In the genomic region with DNA sequence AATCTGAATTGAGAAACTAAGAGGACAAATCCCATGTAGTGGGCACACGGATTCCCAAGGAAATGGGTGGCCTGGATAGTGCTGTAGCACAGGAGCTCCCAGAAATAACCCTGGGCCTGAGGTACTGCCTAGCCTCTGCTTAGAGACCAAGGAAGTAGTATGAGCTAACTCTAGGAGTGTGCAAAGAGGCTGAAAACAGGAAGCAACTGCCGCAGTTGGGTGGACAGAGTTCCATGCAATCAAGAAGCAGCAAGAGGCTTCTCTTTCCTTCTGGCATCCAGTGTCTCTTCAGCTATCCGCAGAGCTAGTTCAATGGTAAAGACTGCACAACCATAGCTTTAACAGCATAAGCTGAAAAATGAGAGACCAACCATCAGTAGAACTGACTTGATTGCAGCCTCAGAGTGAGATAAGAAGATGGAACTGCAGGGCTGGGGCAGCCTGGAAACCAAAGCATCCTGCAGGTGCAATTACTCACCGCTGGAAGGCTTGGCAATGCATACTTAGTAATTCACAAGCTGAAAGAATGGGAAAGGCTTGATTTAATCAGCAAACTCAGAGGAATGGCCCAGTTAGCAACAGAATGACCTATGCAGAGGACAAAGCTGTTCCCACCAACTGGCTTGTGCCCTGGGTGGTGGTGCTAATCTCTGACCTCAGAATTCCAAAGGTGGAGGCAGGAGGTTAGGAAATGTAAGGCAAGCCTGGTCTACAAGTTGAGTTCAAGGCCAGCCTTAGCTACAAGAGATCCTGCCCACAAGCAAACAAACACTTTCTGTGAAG, we compare ENCODE assay signal across 18 mouse cellular contexts. TPM values are rescaled to one million over a fixed set of nuclear protein-coding genes. Genes with fewer than 3 reads are reported as not detected.
DNase-seq lines count a peak whose midpoint lies in the region; ATAC-seq and TF ChIP-seq lines count a peak whose summit lies in the region.
"Had no signal": no experiment of that assay in that cellular context is flagged by ENCODE, and none has a peak within 500 bp of the region (broad histone marks: within the 10 kb centered on the region; RNA-seq: fewer than 3 reads in every experiment).

No protein-coding gene starts in this region.

- H3K9me3 ChIP-seq in liver, embryonic 15.5 days (replicated peaks), result no peaks in the 10 kb centered on the region
- no peaks in the 10 kb centered on the region for H3K9me3 ChIP-seq in liver, embryonic 11.5 days (ENCODE audit: control insufficient read depth, low read length)
- H3K9me3 ChIP-seq: neural tube, embryonic 12.5 days; stomach, embryonic 15.5 days had no signal

- WGBS in liver, embryonic 15.5 days (ENCODE audit: insufficient replicate concordance), result 45% methylated on average over 4 of the region's 4 CpGs
- WGBS in liver, embryonic 11.5 days, result 74% methylated on average over 4 of the region's 4 CpGs

- no peak for ATAC-seq in liver, embryonic 15.5 days (ENCODE audit: insufficient read depth)
- ATAC-seq in liver, embryonic 11.5 days (replicated peaks; ENCODE audit: low FRiP score), result no peak
- peak; percentile 51 for ATAC-seq in CD4-positive, CD25-positive, alpha-beta regulatory T cell, adult 4 months
- peak; percentile 80 for ATAC-seq in monocyte, adult 5-6 weeks (replicated peaks; ENCODE audit: insufficient number of reproducible peaks, low FRiP score, low TSS enrichment, poor library complexity, severe bottlenecking)
- ATAC-seq: midbrain, embryonic 16.5 days had no signal

- no peak for DNase-seq in liver, embryonic 11.5 days (ENCODE audit: low spot score)
- DNase-seq in c-Kit-positive CD71-positive TER-119-positive erythroid progenitor cells, embryonic 14.5 days (ENCODE audit: low spot score), result no peak
- no peak for DNase-seq in left cerebral cortex, postnatal 4 days
- DNase-seq in kidney, postnatal 25 days, result no peak
- DNase-seq: cerebellum, adult 11 months; gastrocnemius, postnatal 36 days; kidney, postnatal 10 days; lung, postnatal 14 days had no signal

- no peak overlapping the region for H3K4me2 ChIP-seq in liver, embryonic 15.5 days
- H3K4me2 ChIP-seq in liver, embryonic 11.5 days, result no peak overlapping the region
- H3K4me2 ChIP-seq: embryonic facial prominence, embryonic 13.5 days; heart, embryonic 12.5 days; neural tube, embryonic 12.5 days; stomach, embryonic 15.5 days had no signal

- no peaks in the 10 kb centered on the region for H3K27me3 ChIP-seq in liver, embryonic 15.5 days
- no peaks in the 10 kb centered on the region for H3K27me3 ChIP-seq in liver, embryonic 11.5 days (replicated peaks; ENCODE audit: control insufficient read depth, insufficient read depth, low read length)
- H3K27me3 ChIP-seq: embryonic facial prominence, embryonic 13.5 days; heart, embryonic 12.5 days; neural tube, embryonic 12.5 days; stomach, embryonic 15.5 days had no signal

- TF ChIP-seq CTCF in bone marrow macrophage, adult 2 months (IDR thresholded peaks at IDR 0.05; ENCODE audit: low read depth, low read length), result no peak

- H3K27ac ChIP-seq in liver, embryonic 15.5 days (replicated peaks), result 0 out of 2 replicates have a peak overlapping the region, but pooled peaks have one; percentile 29
- no peak overlapping the region for H3K27ac ChIP-seq in liver, embryonic 11.5 days (ENCODE audit: low read depth, low read length)
- peak overlapping the region; percentile 68 for H3K27ac ChIP-seq in bone marrow macrophage, adult 2 months (ENCODE audit: insufficient read depth, low read depth, low read length)
- H3K27ac ChIP-seq: embryonic facial prominence, embryonic 13.5 days; hindbrain, embryonic 10.5 days; neural tube, embryonic 12.5 days; stomach, embryonic 15.5 days had no signal

- intact Hi-C loops in left cerebral cortex, postnatal 4 days (cut with DNase I), result no loop called here

- H3K9ac ChIP-seq in liver, embryonic 15.5 days, result no peak overlapping the region
- no peak overlapping the region for H3K9ac ChIP-seq in liver, embryonic 11.5 days (ENCODE audit: low read depth, low read length)
- H3K9ac ChIP-seq: embryonic facial prominence, embryonic 13.5 days; heart, embryonic 12.5 days; neural tube, embryonic 12.5 days; stomach, embryonic 15.5 days had no signal

- no peak for TF ChIP-seq POLR2A in bone marrow macrophage, adult 2 months (IDR thresholded peaks at IDR 0.05; ENCODE audit: borderline replicate concordance, low read depth, low read length)

- H3K4me3 ChIP-seq in liver, embryonic 15.5 days (replicated peaks), result no peak overlapping the region
- no peak overlapping the region for H3K4me3 ChIP-seq in liver, embryonic 11.5 days (ENCODE audit: low read depth, low read length)
- H3K4me3 ChIP-seq in bone marrow macrophage, adult 2 months (ENCODE audit: insufficient read depth, low read length), result no peak overlapping the region
- H3K4me3 ChIP-seq: embryonic facial prominence, embryonic 13.5 days; heart, embryonic 12.5 days; hindbrain, embryonic 10.5 days; neural tube, embryonic 12.5 days; stomach, embryonic 15.5 days had no signal

- peaks cover 7% of the 10 kb centered on the region; the same call in 1 of the 2 replicates for H3K4me1 ChIP-seq in liver, embryonic 15.5 days (replicated peaks)
- H3K4me1 ChIP-seq in liver, embryonic 11.5 days (replicated peaks; ENCODE audit: control insufficient read depth, insufficient read depth, low read length), result no peaks in the 10 kb centered on the region
- peaks cover 15% of the 10 kb centered on the region for H3K4me1 ChIP-seq in bone marrow macrophage, adult 2 months (ENCODE audit: control insufficient read depth, insufficient read depth, low read length)
- H3K4me1 ChIP-seq: embryonic facial prominence, embryonic 13.5 days; hindbrain, embryonic 10.5 days; neural tube, embryonic 12.5 days; stomach, embryonic 15.5 days had no signal

- no peaks in the 10 kb centered on the region for H3K36me3 ChIP-seq in liver, embryonic 15.5 days (replicated peaks)
- H3K36me3 ChIP-seq in liver, embryonic 11.5 days (ENCODE audit: control insufficient read depth, insufficient read depth, low read length), result no peaks in the 10 kb centered on the region
- H3K36me3 ChIP-seq: embryonic facial prominence, embryonic 13.5 days; heart, embryonic 12.5 days; hindbrain, embryonic 10.5 days; neural tube, embryonic 12.5 days; stomach, embryonic 15.5 days had no signal

RNA-seq across cellular contexts. Expression of a gene that starts 6.3 kb away (rescaled TPM):
- 14.1 and 14.8 TPM in 2 replicates for polyA plus RNA-seq in liver, embryonic 15.5 days (2015; fragmentation: Nextera tagmentation; extraction: Ambion mirVana)
- polyA plus RNA-seq in liver, embryonic 11.5 days (2014; fragmentation: Nextera tagmentation; extraction: Ambion mirVana), result 47.3 and 47.7 TPM in 2 replicates
- 10 to 100 TPM; 66.0 to 67.0 TPM for polyA plus RNA-seq in CD4-positive, CD25-positive, alpha-beta regulatory T cell, adult 4 months (2017; shearing (Covaris generic))
- 90.6 and 99.6 TPM in 2 replicates for polyA plus RNA-seq in bone marrow macrophage, adult 2 months (2012; ENCODE audit: insufficient read depth, insufficient read length, missing spikeins)
- total RNA-seq in monocyte, adult 5-6 weeks (2017), result 129 to 201 TPM (median 138 TPM) in 3 replicates
- total RNA-seq in left cerebral cortex, postnatal 4 days (2021), result 100 to 1,000 TPM; 183 to 192 TPM

Comparison
In these comparisons a context has a peak if more than half of its experiments do, and no peak if none do; other contexts are left out.
1. ATAC-seq: peak in CD4-positive, CD25-positive, alpha-beta regulatory T cell, adult 4 months (single experiment) and monocyte, adult 5-6 weeks (single experiment); none in liver, embryonic 15.5 days (single experiment) and liver, embryonic 11.5 days (single experiment).